Mouse (Mus musculus): ENCODE results near the gene Rhox12. TPM values are rescaled to one million over a fixed set of nuclear protein-coding genes. Genes with fewer than 3 reads are reported as not detected.

The Rhox12 gene
- polyA plus RNA-seq, 1 experiment from 2014 or later = not detected

Other genes with a start within 250 kb of the Rhox12 start
- not detected in 2 replicates for gene Rhox8, start 232.0 kb downstream of the Rhox12 start, polyA plus RNA-seq (2014; fragmentation: Nextera tagmentation; extraction: Ambion mirVana)
- gene Rhox7b, start 213.7 kb downstream of the Rhox12 start, polyA plus RNA-seq (2014; fragmentation: Nextera tagmentation; extraction: Ambion mirVana) = not detected in 2 replicates
- not detected in 2 replicates for gene Rhox9, start 209.1 kb downstream of the Rhox12 start, polyA plus RNA-seq (2014; fragmentation: Nextera tagmentation; extraction: Ambion mirVana)
- gene Btg1-ps1, start 92.1 kb downstream of the Rhox12 start, polyA plus RNA-seq (2014; fragmentation: Nextera tagmentation; extraction: Ambion mirVana) = not detected in 2 replicates
- gene Btg1-ps2, start 67.8 kb downstream of the Rhox12 start, polyA plus RNA-seq (2014; fragmentation: Nextera tagmentation; extraction: Ambion mirVana) = not detected in 2 replicates
- not detected in 2 replicates for gene Rhox10, start 44.4 kb downstream of the Rhox12 start, polyA plus RNA-seq (2014; fragmentation: Nextera tagmentation; extraction: Ambion mirVana)
- not detected in 2 replicates for gene Rhox11, start 25.8 kb downstream of the Rhox12 start, polyA plus RNA-seq (2014; fragmentation: Nextera tagmentation; extraction: Ambion mirVana)
- gene Rhox13, start 10.3 kb upstream of the Rhox12 start, polyA plus RNA-seq (2014; fragmentation: Nextera tagmentation; extraction: Ambion mirVana) = not detected in 2 replicates
- gene Zbtb33, start 78.9 kb upstream of the Rhox12 start, polyA plus RNA-seq (2014; fragmentation: Nextera tagmentation; extraction: Ambion mirVana) = 9.3 and 10.0 TPM in 2 replicates
- 28.1 and 28.8 TPM in 2 replicates for gene Tmem255a, start 141.5 kb upstream of the Rhox12 start, polyA plus RNA-seq (2014; fragmentation: Nextera tagmentation; extraction: Ambion mirVana)
- gene Atp1b4, start 205.3 kb upstream of the Rhox12 start, polyA plus RNA-seq (2014; fragmentation: Nextera tagmentation; extraction: Ambion mirVana) = not detected in 2 replicates